Mouse (Mus musculus) midbrain, embryonic 12.5 days (tissue): Measurements from ENCODE around the gene Pdss2. TPM values are rescaled to one million over a fixed set of nuclear protein-coding genes. Genes with fewer than 3 reads are reported as not detected.
A peak's percentile ranks its signal among the peaks of the same experiment; 100 is the strongest.

Experiments
- ATAC-seq: fragments of 200-750 bp; cut with Nextera tagmentation; 2 replicates; pipeline ENCODE4 v1.8.0; 2017; ENCODE audit warnings: low read depth, moderate TSS enrichment, moderate library complexity; ENCODE audit not compliant: low FRiP score
- H3K27ac ChIP-seq: fragments of 300-500 bp; sonication (generic); replicated peaks from 2 replicates; pipeline ENCODE4 v1.5.1; 2016; ENCODE audit warnings: mild to moderate bottlenecking
- H3K27me3 ChIP-seq: fragments of 300-500 bp; sonication (generic); 2 replicates; pipeline ENCODE4 v1.6.1; 2016; ENCODE audit warnings: mild to moderate bottlenecking
- H3K36me3 ChIP-seq: fragments of 300-500 bp; sonication (generic); 2 replicates; pipeline ENCODE4 v1.6.1; 2016
- H3K4me1 ChIP-seq: fragments of 300-500 bp; sonication (generic); 2 replicates; pipeline ENCODE4 v1.6.1; 2016
- H3K4me2 ChIP-seq: fragments of 300-500 bp; sonication (generic); replicated peaks from 2 replicates; pipeline ENCODE4 v1.6.1; 2016; ENCODE audit warnings: mild to moderate bottlenecking, moderate library complexity
- H3K4me3 ChIP-seq: fragments of 300-500 bp; sonication (generic); 2 replicates; pipeline ENCODE4 v1.5.1; 2016; ENCODE audit warnings: mild to moderate bottlenecking
- H3K9ac ChIP-seq: fragments of 300-500 bp; sonication (generic); replicated peaks from 2 replicates; pipeline ENCODE4 v1.6.1; 2016; ENCODE audit warnings: mild to moderate bottlenecking, moderate library complexity
- H3K9me3 ChIP-seq: fragments of 300-500 bp; sonication (generic); 2 replicates; pipeline ENCODE4 v1.6.1; 2016; ENCODE audit warnings: mild to moderate bottlenecking
- WGBS: fragments of 180-500 bp; shearing (Covaris S2); methylation state at CpG from one replicate; pipeline ENCODE4 v1.1.7; 2016; 5-methylcytosine and 5-hydroxymethylcytosine counted together
- polyA plus RNA-seq: library from polyadenylated mRNA; unstranded; fragments of >200 nt; fragmentation: Nextera tagmentation; extraction: Ambion mirVana; gene quantifications from 2 replicates; pipeline ENCODE4 v1.2.1, GENCODE M21; 2016

The Pdss2 gene
- 15.9 and 17.3 TPM in 2 replicates for polyA plus RNA-seq

GRCm38 (mm10) chr10:43220910-43221625, at the start of gene Pdss2:
Pdss2 (plus strand) TSS chr10:43221486.
- no peaks in the 10 kb centered on the region for H3K9me3 ChIP-seq
- H3K9ac ChIP-seq = peak within 1 kb of the TSS; percentile 76
- H3K27me3 ChIP-seq = no peaks in the 10 kb centered on the region
- ATAC-seq = peak; percentile 97
- H3K36me3 ChIP-seq = no peaks in the 10 kb centered on the region
- H3K4me3 ChIP-seq = peak within 1 kb of the TSS; percentile 68
- peaks cover 12% of the 10 kb centered on the region for H3K4me1 ChIP-seq
- peak within 1 kb of the TSS; percentile 90 for H3K27ac ChIP-seq
- WGBS = under 1% methylated on average over 50 of the region's 50 CpGs
- H3K4me2 ChIP-seq = peak within 1 kb of the TSS; percentile 97

DNA sequence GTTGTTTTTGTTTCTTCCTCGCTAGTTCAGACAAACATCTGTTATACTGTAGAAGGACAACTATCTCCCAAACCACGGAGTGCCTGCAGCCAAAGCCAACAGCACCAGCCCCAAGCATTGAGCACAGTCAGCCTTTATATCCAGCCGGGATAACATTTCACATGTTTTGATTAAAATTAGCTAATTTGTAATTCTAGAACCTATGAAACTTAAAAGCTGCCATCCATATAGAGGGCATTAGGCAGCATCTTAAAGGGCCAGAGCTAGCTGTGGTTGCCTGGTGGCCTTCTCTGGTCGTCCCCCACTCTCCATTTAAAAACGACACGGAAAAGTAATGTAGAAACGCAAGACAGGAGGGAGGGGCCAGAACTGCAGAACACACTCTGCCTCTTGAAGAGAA, 49.2 kb upstream of the Pdss2 start:
- 3% methylated on average over 7 of the region's 7 CpGs for WGBS
- peak overlapping the region; percentile 77 for H3K4me2 ChIP-seq
- H3K36me3 ChIP-seq = no peaks in the 10 kb centered on the region
- H3K4me3 ChIP-seq = peak overlapping the region; percentile 83
- H3K27me3 ChIP-seq = peaks cover 25% of the 10 kb centered on the region
- peak overlapping the region; percentile 29 for H3K9ac ChIP-seq
- no peak for ATAC-seq
- no peak overlapping the region for H3K27ac ChIP-seq
- H3K4me1 ChIP-seq = peaks cover 39% of the 10 kb centered on the region
- H3K9me3 ChIP-seq = no peaks in the 10 kb centered on the region

DNA sequence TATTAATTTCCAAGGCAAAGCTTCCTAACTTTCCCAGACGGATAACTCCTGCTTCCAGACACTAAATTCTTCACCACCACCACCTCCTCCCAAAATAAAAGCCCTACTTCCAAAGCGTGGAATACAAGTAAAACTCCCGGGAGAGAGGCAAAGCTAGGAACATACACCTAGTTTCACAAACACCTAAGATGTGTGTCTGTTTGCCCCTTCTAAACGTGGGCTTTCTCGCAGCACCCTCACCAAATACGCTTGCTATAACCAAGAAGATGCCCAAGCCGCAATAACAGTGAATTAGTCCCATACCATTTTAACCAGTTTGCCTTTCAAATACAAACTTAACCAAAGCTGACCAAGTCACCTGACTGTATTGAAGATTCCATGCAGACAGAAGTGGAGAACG, 48.7 kb upstream of the Pdss2 start:
- Histone ChIP-seq H3K4me1 (peaks cover 39% of the 10 kb centered on the region), H3K4me2 (peak overlapping the region; percentile 77), H3K4me3 (peak overlapping the region; percentile 83), H3K27me3 (peaks cover 26% of the 10 kb centered on the region), H3K27ac (no peak overlapping the region), H3K9ac (peak overlapping the region; percentile 75), H3K36me3 (no peaks in the 10 kb centered on the region), H3K9me3 (no peaks in the 10 kb centered on the region)
- no peak for ATAC-seq
- 2% methylated on average over 8 of the region's 8 CpGs for WGBS

GRCm38 (mm10) chr10:43173141-43173827, 48.0 kb upstream of the Pdss2 start:
- Histone ChIP-seq H3K4me1 (peaks cover 39% of the 10 kb centered on the region), H3K27me3 (peaks cover 26% of the 10 kb centered on the region)

DNA sequence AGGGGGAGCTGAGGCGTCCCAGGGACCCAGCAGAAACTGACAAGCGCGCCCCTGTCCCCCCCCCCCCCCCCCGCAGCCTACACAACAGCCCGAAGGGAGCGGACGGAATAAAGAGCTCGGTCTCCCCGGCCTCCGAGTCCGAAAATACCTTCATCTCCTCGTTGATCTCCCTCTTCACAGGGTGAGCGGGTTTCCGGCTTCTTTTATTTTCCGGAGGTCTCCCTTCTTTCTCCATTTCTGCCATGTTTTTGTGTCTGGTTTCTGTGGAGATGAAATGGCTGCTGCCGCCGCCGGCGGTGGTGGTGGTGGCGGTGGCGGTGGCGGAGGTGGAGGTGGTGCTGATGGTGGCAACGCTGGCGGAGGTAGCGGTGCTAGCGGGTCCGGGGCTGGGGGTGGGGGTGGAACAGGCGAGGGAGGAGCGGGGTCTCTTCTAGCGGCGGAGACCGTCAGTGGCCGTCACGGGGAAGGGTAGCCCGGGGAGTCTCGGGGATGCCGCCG, 47.4 kb upstream of the Pdss2 start:
- ATAC-seq = peak; percentile 65
- peak overlapping the region; percentile 94 for H3K27ac ChIP-seq
- peak overlapping the region; percentile 83 for H3K4me3 ChIP-seq
- peaks cover 26% of the 10 kb centered on the region for H3K27me3 ChIP-seq
- no peaks in the 10 kb centered on the region for H3K9me3 ChIP-seq
- peaks cover 39% of the 10 kb centered on the region for H3K4me1 ChIP-seq
- H3K36me3 ChIP-seq = no peaks in the 10 kb centered on the region
- peak overlapping the region; percentile 75 for H3K9ac ChIP-seq
- WGBS = under 1% methylated on average over 26 of the region's 38 CpGs
- peak overlapping the region; percentile 77 for H3K4me2 ChIP-seq

More at GRCm38 (mm10) chr10:43173141-43173827, 48.0 kb upstream of the Pdss2 start:
- Histone ChIP-seq H3K27ac (peak overlapping the region; percentile 94), H3K36me3 (no peaks in the 10 kb centered on the region), H3K4me2 (peak overlapping the region; percentile 77), H3K9me3 (no peaks in the 10 kb centered on the region), H3K4me3 (peak overlapping the region; percentile 83), H3K9ac (peak overlapping the region; percentile 75)
- peak; percentile 33 for ATAC-seq
- WGBS = under 1% methylated on average over 53 of the region's 53 CpGs

DNA sequence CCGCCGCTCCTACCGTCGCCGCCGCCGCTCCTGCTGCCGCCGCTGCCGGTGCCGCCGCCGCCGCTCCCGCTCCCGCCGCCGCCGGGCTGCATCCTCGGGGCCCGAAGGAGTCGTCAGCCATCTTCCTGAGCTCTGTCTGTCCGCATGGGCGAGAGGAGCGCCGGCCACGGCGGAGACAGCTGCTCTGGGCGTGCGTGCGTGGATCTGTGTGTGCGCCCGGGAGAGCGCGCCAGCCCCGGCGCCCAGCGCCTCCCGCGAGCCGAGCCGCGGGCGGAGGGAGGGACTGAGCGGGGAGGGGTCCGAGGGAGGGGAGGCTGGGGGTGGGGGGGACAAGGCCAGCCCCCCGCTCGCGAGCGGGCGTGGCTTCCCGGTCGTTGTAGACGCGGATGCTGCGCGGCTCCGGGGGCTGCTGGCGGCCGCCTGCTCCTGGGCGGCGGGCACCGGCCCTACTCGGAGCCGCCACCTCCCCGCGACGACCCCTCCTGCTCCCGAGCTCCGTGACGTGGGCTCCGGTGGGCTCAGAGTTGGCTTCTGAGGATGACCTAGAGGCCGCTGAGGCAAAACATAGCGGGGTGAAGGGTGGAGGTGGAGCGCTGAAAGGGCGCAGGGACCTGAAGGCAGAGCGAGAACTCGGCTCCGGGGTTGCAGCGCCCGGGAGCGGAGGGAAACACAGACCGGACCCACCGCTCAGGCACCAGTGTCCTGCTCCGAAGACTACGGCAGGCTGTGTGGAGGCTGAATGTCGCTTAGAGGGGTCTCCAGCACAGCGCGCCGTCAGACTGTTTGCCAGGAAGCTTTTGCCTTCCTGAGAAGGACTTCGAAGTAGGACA, 46.7 kb upstream of the Pdss2 start, which contains the start of the genes Sobp and 9030612E09Rik:
TSS of gene Sobp (minus strand) at position 205 of the 830 bp plus-strand sequence.
TSS of gene 9030612E09Rik (plus strand) at position 379 of the 830 bp plus-strand sequence.
- peak within 1 kb of the TSS; percentile 83 for H3K4me3 ChIP-seq
- peak within 1 kb of the TSS; percentile 94 for H3K27ac ChIP-seq
- peak; percentile 81 for ATAC-seq
- peak within 1 kb of the TSS; percentile 75 for H3K9ac ChIP-seq
- H3K4me1 ChIP-seq = peaks cover 35% of the 10 kb centered on the region
- peak within 1 kb of the TSS; percentile 77 for H3K4me2 ChIP-seq
- H3K27me3 ChIP-seq = peaks cover 32% of the 10 kb centered on the region
- H3K9me3 ChIP-seq = no peaks in the 10 kb centered on the region
- 0% methylated on average over 71 of the region's 91 CpGs for WGBS
- H3K36me3 ChIP-seq = no peaks in the 10 kb centered on the region

DNA sequence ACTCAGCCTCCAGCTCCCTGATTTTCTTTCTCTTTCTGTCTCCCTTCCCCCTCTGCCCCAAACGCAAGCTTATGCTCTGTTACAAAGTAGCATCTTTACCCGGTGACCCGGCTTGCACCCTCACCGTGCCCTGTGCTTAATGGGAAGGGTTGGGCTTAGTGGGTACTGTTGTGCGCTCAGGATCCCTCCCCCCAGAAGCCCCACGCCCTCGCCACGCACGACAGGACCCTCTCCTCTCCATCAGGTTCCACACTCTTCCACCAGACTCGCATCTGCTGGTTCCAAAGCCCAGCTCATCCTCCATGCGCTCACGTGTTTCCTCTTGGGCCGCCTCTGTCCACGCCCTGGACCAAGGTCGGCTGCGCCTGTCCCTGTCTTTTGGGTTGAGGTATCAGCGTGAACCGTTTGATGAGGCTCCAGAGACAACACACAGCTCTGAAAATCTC, 46.1 kb upstream of the Pdss2 start:
- H3K27me3 ChIP-seq = peaks cover 32% of the 10 kb centered on the region
- no peaks in the 10 kb centered on the region for H3K36me3 ChIP-seq
- peak overlapping the region; percentile 94 for H3K27ac ChIP-seq
- peak; percentile 35 for ATAC-seq
- peak overlapping the region; percentile 77 for H3K4me2 ChIP-seq
- under 1% methylated on average over 18 of the region's 18 CpGs for WGBS
- peak overlapping the region; percentile 75 for H3K9ac ChIP-seq
- H3K4me3 ChIP-seq = peak overlapping the region; percentile 83
- H3K9me3 ChIP-seq = no peaks in the 10 kb centered on the region
- peaks cover 35% of the 10 kb centered on the region for H3K4me1 ChIP-seq

- Histone ChIP-seq H3K9me3 (no peaks in the 10 kb centered on the region), H3K4me3 (no peak overlapping the region), H3K27ac (peak overlapping the region; percentile 63), H3K27me3 (peaks cover 22% of the 10 kb centered on the region), H3K9ac (no peak overlapping the region), H3K4me2 (no peak overlapping the region), H3K4me1 (peaks cover 15% of the 10 kb centered on the region), H3K36me3 (no peaks in the 10 kb centered on the region)
- WGBS = 57% methylated on average over 5 of the region's 5 CpGs
- ATAC-seq = no peak
Observed at GRCm38 (mm10) chr10:43180313-43180912, 40.9 kb upstream of the Pdss2 start.

GRCm38 (mm10) chr10:43200206-43200605, 21.1 kb upstream of the Pdss2 start:
- Histone ChIP-seq H3K4me1 (no peaks in the 10 kb centered on the region), H3K4me3 (no peak overlapping the region), H3K27ac (no peak overlapping the region), H3K4me2 (no peak overlapping the region), H3K36me3 (no peaks in the 10 kb centered on the region), H3K27me3 (no peaks in the 10 kb centered on the region), H3K9ac (no peak overlapping the region), H3K9me3 (no peaks in the 10 kb centered on the region)
- 87% methylated on average over 2 of the region's 2 CpGs for WGBS
- no peak for ATAC-seq

GRCm38 (mm10) chr10:43203865-43204264, 17.4 kb upstream of the Pdss2 start:
- Histone ChIP-seq H3K27ac (no peak overlapping the region), H3K27me3 (no peaks in the 10 kb centered on the region), H3K4me1 (no peaks in the 10 kb centered on the region), H3K4me2 (no peak overlapping the region), H3K4me3 (no peak overlapping the region), H3K9me3 (no peaks in the 10 kb centered on the region), H3K36me3 (no peaks in the 10 kb centered on the region), H3K9ac (no peak overlapping the region)
- ATAC-seq = no peak
- 80% methylated on average over 3 of the region's 3 CpGs for WGBS

DNA sequence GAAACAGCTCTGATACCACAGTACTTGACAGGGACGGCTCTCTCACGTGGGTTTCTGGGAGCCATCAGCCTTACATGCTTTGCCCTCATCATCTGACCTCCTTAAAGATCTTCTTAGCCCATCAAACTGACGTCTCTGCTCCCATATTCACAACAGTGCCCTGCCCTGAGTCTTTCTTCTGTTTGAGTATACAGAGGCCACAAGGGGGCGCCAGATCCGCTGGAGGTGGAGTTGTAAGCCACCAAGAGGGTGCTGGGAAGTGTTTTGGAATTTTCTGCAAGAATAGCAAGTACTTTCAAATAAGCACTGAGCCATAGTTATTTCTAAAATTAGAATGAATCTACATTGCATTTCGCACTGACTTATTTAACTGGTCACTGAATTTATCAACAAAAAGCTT, 9.4 kb upstream of the Pdss2 start:
- Histone ChIP-seq H3K36me3 (no peaks in the 10 kb centered on the region), H3K27me3 (no peaks in the 10 kb centered on the region), H3K27ac (no peak overlapping the region), H3K4me3 (no peak overlapping the region), H3K4me1 (no peaks in the 10 kb centered on the region), H3K9ac (no peak overlapping the region), H3K9me3 (no peaks in the 10 kb centered on the region), H3K4me2 (no peak overlapping the region)
- ATAC-seq = no peak
- WGBS = 32% methylated on average over 6 of the region's 6 CpGs
